Mouse (Mus musculus) T-cell, adult 66 days (primary cell): ENCODE measurements around the gene Gm17268. TPM values are rescaled to one million over a fixed set of nuclear protein-coding genes. Genes with fewer than 3 reads are reported as not detected.

ENCODE experiments used
- total RNA-seq, 2 experiments: library from RNA; stranded (reverse); gene quantifications; 3 replicates in 1 of 2; 4 replicates in 1 of 2; pipeline ENCODE4 v1.2.4; 2023

Gm17268 gene
- not detected for total RNA-seq

DNA sequence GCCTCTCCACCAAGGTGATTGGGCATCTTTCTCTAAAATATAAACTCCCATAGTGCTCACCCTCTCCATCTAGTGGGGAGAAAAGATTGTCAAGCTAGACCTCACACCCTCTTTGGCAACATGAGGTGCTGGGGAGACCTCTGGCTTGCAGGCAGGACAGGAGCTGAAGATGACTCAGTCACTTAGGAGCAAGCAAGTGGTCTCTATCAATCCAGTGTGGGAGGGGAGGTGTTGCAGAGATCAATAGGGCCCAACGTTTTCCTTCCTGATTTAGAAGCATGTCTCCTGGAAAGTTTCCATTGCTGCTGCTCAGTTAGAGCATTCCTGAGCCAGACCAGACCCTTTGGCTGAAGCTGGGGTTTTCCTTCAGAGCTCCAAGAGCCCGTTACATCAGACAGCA is at the start of gene Gm17268:
Gm17268 (minus strand) TSS at position 28 of the 400 bp plus-strand sequence.

GRCm38 (mm10) chr11:82057646-82058045 is 19.3 kb upstream of the Gm17268 start, which contains the start of gene Ccl11:
Gene Ccl11, plus strand, starts transcription at chr11:82057823.

GRCm38 (mm10) chr11:82045471-82045870 is 7.1 kb upstream of the Gm17268 start, which contains the start of gene Ccl7:
Gene Ccl7, plus strand, starts transcription at chr11:82045712.

DNA sequence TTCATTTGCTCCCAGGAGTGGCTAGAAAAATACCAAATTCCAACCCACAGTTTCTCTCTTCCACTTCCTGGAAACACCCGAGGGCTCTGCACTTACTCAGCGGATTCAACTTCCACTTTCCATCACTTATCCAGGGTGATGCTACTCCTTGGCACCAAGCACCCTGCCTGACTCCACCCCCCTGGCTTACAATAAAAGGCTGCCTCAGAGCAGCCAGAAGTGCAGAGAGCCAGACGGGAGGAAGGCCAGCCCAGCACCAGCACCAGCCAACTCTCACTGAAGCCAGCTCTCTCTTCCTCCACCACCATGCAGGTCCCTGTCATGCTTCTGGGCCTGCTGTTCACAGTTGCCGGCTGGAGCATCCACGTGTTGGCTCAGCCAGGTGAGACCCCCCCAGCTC is 3.0 kb downstream of the Gm17268 start, which contains the start of gene Ccl2:
Ccl2 (plus strand) TSS at position 216 of the 400 bp plus-strand sequence.

Other genes starting within 250 kb of the Gm17268 start
- under 1 TPM in 1 of 2 experiments, not detected in 1; 0.21 TPM for gene 5530401A14Rik, start 177.9 kb downstream of the Gm17268 start, total RNA-seq
- not detected for gene Asic2, start 70.1 kb downstream of the Gm17268 start, total RNA-seq
- gene Ccl2, start 3.0 kb downstream of the Gm17268 start, total RNA-seq: not detected
- not detected for gene Ccl7, start 7.2 kb upstream of the Gm17268 start, total RNA-seq
- not detected for gene Ccl11, start 19.3 kb upstream of the Gm17268 start, total RNA-seq
- not detected for gene Ccl12, start 63.3 kb upstream of the Gm17268 start, total RNA-seq
- gene Ccl8, start 76.6 kb upstream of the Gm17268 start, total RNA-seq: not detected